Mouse (Mus musculus) lung, postnatal 0 days (tissue): ENCODE results near the gene Gria4. TPM values are rescaled to one million over a fixed set of nuclear protein-coding genes. Genes with fewer than 3 reads are reported as not detected.

Experiments used
- ATAC-seq: fragments of 200-750 bp; cut with Nextera tagmentation; 2 replicates; pipeline ENCODE4 v1.8.0; 2017; ENCODE audit warnings: moderate library complexity
- DNase-seq: peaks from one replicate; pipeline ENCODE4 v3.0.0-alpha.2; 2016; ENCODE audit warnings: low spot score
- H3K27ac ChIP-seq: fragments of 300-500 bp; sonication (generic); 2 replicates; pipeline ENCODE4 v1.5.1; 2014; ENCODE audit warnings: antibody characterized with exemption, mild to moderate bottlenecking, low read length, mixed read lengths
- H3K27me3 ChIP-seq: fragments of 300-500 bp; sonication (generic); replicated peaks from 2 replicates; pipeline ENCODE4 v1.6.1; 2014; ENCODE audit warnings: low read length, mixed read lengths; ENCODE audit not compliant: insufficient read depth
- H3K36me3 ChIP-seq: fragments of 300-500 bp; sonication (generic); 2 replicates; pipeline ENCODE4 v1.6.1; 2014; ENCODE audit warnings: low read length, mixed read lengths; ENCODE audit not compliant: insufficient read depth
- H3K4me1 ChIP-seq: fragments of 300-500 bp; sonication (generic); 2 replicates; pipeline ENCODE4 v1.6.1; 2014; ENCODE audit warnings: antibody characterized with exemption, low read depth, low read length, mixed read lengths; ENCODE audit not compliant: insufficient read depth
- H3K4me2 ChIP-seq: fragments of 300-500 bp; sonication (generic); replicated peaks from 2 replicates; pipeline ENCODE4 v1.6.1; 2014; ENCODE audit warnings: low read depth, mild to moderate bottlenecking, low read length, moderate library complexity, mixed read lengths
- H3K4me3 ChIP-seq: fragments of 300-500 bp; sonication (generic); 2 replicates; pipeline ENCODE4 v1.5.1; 2014; ENCODE audit warnings: low read depth, low read length
- H3K9ac ChIP-seq: fragments of 300-500 bp; sonication (generic); replicated peaks from 2 replicates; pipeline ENCODE4 v1.6.1; 2014; ENCODE audit warnings: low read depth, mild to moderate bottlenecking
- H3K9me3 ChIP-seq: fragments of 300-500 bp; sonication (generic); 2 replicates; pipeline ENCODE4 v1.6.1; 2016; ENCODE audit warnings: low read length, mixed read lengths
- CTCF ChIP-seq: IDR thresholded peaks from 2 replicates; pipeline ENCODE4 v1.5.1; 2016; ENCODE audit warnings: antibody characterized with exemption, mild to moderate bottlenecking
- EP300 ChIP-seq: IDR thresholded peaks from 2 replicates; pipeline ENCODE4 v1.6.1; 2016; ENCODE audit warnings: antibody characterized with exemption, mild to moderate bottlenecking, control low read depth
- WGBS: fragments of 180-500 bp; shearing (Covaris S2); extraction: QIAGEN DNeasy Blood & Tissue Kit; methylation state at CpG from one replicate; pipeline ENCODE4 v1.1.7; 2014; 5-methylcytosine and 5-hydroxymethylcytosine counted together
- microRNA-seq: library from miRNA; unstranded; fragments of <30 nt; microRNA quantifications from one replicate; pipeline ENCODE4, GENCODE M21; 2016
- polyA plus RNA-seq: library from polyadenylated mRNA; unstranded; fragments of >200 nt; fragmentation: Nextera tagmentation; extraction: Ambion mirVana; gene quantifications from 2 replicates; pipeline ENCODE4 v1.2.1, GENCODE M21; 2015

Gene Gria4
- polyA plus RNA-seq, 1 experiment from 2014 or later, result 0.05 TPM

GRCm38 (mm10) chr9:4376640-4377120, 419.4 kb downstream of the Gria4 start:
- ATAC-seq, result peak; percentile 34
- H3K9me3 ChIP-seq, result no peaks in the 10 kb centered on the region
- H3K9ac ChIP-seq, result peak overlapping the region; percentile 56
- no peak for TF ChIP-seq EP300
- no peak for TF ChIP-seq CTCF
- peak overlapping the region; percentile 93 for H3K4me3 ChIP-seq
- no peaks in the 10 kb centered on the region for H3K27me3 ChIP-seq
- H3K36me3 ChIP-seq, result 0 out of 2 replicates have a peak, but pooled peaks cover 2% of the 10 kb centered on the region
- peak overlapping the region; percentile 66; the same call in 1 of the 2 replicates for H3K27ac ChIP-seq
- H3K4me2 ChIP-seq, result peak overlapping the region; percentile 84
- no peak for DNase-seq
- 0% methylated on average over 15 of the region's 15 CpGs for WGBS
- no peaks in the 10 kb centered on the region for H3K4me1 ChIP-seq

GRCm38 (mm10) chr9:4375828-4376639, 420.0 kb downstream of the Gria4 start, which contains the start of gene Msantd4:
Gene Msantd4, plus strand, starts transcription at chr9:4376562.
- peak; percentile 20; the same call in 1 of the 2 replicates for TF ChIP-seq CTCF
- TF ChIP-seq EP300, result no peak; the same call in 1 of the 2 replicates
- no peaks in the 10 kb centered on the region for H3K9me3 ChIP-seq
- no peaks in the 10 kb centered on the region for H3K27me3 ChIP-seq
- peak within 1 kb of the TSS; percentile 68 for H3K27ac ChIP-seq
- peak; percentile 100 for ATAC-seq
- H3K9ac ChIP-seq, result peak within 1 kb of the TSS; percentile 56
- H3K36me3 ChIP-seq, result no peaks in the 10 kb centered on the region
- 2% methylated on average over 31 of the region's 31 CpGs for WGBS
- H3K4me2 ChIP-seq, result peak within 1 kb of the TSS; percentile 84
- peak within 1 kb of the TSS; percentile 93 for H3K4me3 ChIP-seq
- H3K4me1 ChIP-seq, result no peaks in the 10 kb centered on the region
- DNase-seq, result peak; percentile 100

Small RNAs within 50 kb of the gene (microRNA-seq; reads per million reads assigned to microRNA genes)
- not detected for gene Gm23811
- gene Gm23992, result not detected
